Mouse (Mus musculus) heart, postnatal 36 days (tissue): Measurements from ENCODE around the gene Samm50. TPM values are rescaled to one million over a fixed set of nuclear protein-coding genes. Genes with fewer than 3 reads are reported as not detected.

Experiments
- DNase-seq, 2 experiments: peaks; one replicate each; pipeline ENCODE4 v3.0.0; 2021 to 2022
- intact Hi-C: fragments of 180-260 bp; cut with DNase I; formaldehyde crosslinking; loops from one replicate; pipeline ENCODE4 v1.15.1; 2025
- microRNA-seq, 2 experiments: library from miRNA; unstranded; fragments of <30 nt; microRNA quantifications; one replicate each; pipeline ENCODE4 v1.2.0; 2021; ENCODE audit warnings: borderline number of aligned reads in 2 of 2
- total RNA-seq, 2 experiments: library from RNA; stranded (reverse); gene quantifications; 2 replicates each; pipeline ENCODE4 v1.2.3; 2021

The Samm50 gene
- total RNA-seq, 2 experiments from 2014 or later = 270 to 286 TPM

- no peak for DNase-seq
- intact Hi-C loops = loop anchor here (5.0 kb wide), 2 partner anchors 35 to 180 kb away; no protein-coding TSS in a partner anchor
Observed at GRCm38 (mm10) chr15:84262630-84263029, 70.6 kb downstream of the Samm50 start.

- DNase-seq = no peak
- intact Hi-C loops = loop anchor here (5.0 kb wide), 2 partner anchors 36 to 179 kb away; no protein-coding TSS in a partner anchor
Observed at GRCm38 (mm10) chr15:84263573-84263972, 71.5 kb downstream of the Samm50 start.

DNA sequence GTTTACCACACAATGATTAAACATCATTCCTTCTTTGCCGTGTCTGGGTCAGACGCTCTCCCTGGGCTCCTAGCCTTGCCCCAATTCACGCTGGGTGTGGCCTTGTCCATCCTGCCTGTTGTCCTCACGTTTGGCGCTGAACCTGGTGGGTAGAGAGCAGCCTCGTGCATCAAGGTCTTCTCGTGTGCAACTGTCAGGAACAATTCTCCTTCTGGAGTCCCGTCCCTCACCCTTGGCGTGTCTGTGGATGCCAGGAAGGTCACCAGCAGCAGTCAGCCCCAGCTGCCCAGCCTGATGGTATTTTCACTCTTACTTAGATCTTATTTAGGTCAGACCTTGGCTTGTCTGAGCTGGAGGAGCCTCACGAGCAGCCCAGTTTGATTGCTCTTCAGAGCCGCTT is 73.1 kb downstream of the Samm50 start:
- intact Hi-C loops = no loop called here
- DNase-seq = no peak

DNA sequence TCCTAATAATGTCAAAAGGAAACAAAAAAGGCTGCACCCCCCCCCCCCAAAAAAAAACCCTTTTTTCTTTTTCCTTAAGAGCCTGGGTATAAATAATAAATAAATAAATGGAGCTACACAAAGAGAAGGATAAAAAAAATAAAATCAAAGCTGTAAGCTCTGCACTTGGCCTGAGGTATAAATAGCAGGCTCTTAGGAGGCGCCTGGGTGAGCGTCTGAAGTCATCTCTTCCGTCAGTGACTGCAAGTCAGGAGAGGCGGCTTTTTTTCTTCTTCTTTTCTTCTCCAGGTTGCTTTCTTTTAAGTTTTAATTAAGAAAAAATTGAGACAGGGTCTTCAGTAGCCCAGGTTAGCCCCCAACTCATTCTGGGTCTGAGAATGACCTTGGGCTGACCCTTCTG is 74.2 kb downstream of the Samm50 start:
- DNase-seq = no peak
- intact Hi-C loops = no loop called here

Small RNA genes within 50 kb of the gene (microRNA-seq; reads per million reads assigned to microRNA genes)
- gene Mir6392 = 0.72 to 1.3 reads per million in 2 experiments

Other genes with a start within 250 kb of the Samm50 start
- not detected for gene Efcab6, start 126.9 kb upstream of the Samm50 start, total RNA-seq
- gene Sult4a1, start 86.5 kb upstream of the Samm50 start, total RNA-seq = under 1 TPM in 1 of 2 experiments, not detected in 1; 0.39 TPM
- not detected for gene Pnpla5, start 69.1 kb upstream of the Samm50 start, total RNA-seq
- 1 to 10 TPM; 1.9 to 2.9 TPM for gene Pnpla3, start 24.4 kb upstream of the Samm50 start, total RNA-seq
- 100 to 1,000 TPM; 110 to 142 TPM for gene Parvb, start 39.8 kb downstream of the Samm50 start, total RNA-seq
- 1 to 10 TPM; 1.1 to 2.5 TPM for gene Parvg, start 131.8 kb downstream of the Samm50 start, total RNA-seq